Mouse (Mus musculus): ENCODE data around the gene Smpdl3a. TPM values are rescaled to one million over a fixed set of nuclear protein-coding genes. Genes with fewer than 3 reads are reported as not detected.

Smpdl3a gene
- polyA plus RNA-seq, 1 experiment from 2014 or later, result 7.2 TPM

GRCm38 (mm10) chr10:57835094-57835493 is 41.0 kb downstream of the Smpdl3a start:
- Histone ChIP-seq H3K27ac (replicated peaks) (no peak overlapping the region), H3K4me3 (no peak overlapping the region), H3K9me3 (replicated peaks) (no peaks in the 10 kb centered on the region; the same call in 1 of the 2 replicates), H3K27me3 (ENCODE audit: low read depth, poor library complexity, severe bottlenecking) (peaks cover 48% of the 10 kb centered on the region), H3K36me3 (no peaks in the 10 kb centered on the region), H3K4me1 (no peaks in the 10 kb centered on the region)
- whole genome bisulfite sequencing, result 90% methylated on average over 1 of the region's 1 CpGs
- DNase-seq (ENCODE audit: low spot score), result no peak

DNA sequence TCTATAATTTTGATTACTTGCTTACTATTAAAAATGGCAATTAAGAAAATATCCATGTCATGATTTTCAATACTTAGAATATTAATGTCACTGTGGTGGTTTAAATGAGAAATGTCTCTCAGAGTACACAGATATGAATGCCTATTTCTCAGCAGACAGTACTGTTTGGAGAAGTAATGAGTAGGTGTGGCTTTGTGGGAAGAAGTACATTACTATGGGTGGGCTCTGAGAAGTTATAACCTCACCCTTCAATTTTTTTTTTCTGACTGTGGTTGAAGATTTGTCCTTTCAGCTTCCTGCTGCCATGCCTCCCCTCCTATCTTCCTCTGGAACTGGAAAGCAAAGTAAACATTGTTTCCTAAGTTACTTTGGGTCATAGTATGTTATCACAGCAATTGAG is 41.8 kb downstream of the Smpdl3a start:
- no peaks in the 10 kb centered on the region for H3K4me1 ChIP-seq

GRCm38 (mm10) chr10:57841638-57842509 is 47.7 kb downstream of the Smpdl3a start:
- peak; percentile 50 for DNase-seq (ENCODE audit: low spot score)
- Histone ChIP-seq H3K27ac (replicated peaks) (no peak overlapping the region; the same call in 1 of the 2 replicates), H3K4me3 (no peak overlapping the region), H3K4me1 (no peaks in the 10 kb centered on the region; the same call in 1 of the 2 replicates), H3K27me3 (ENCODE audit: low read depth, poor library complexity, severe bottlenecking) (peaks cover 8% of the 10 kb centered on the region), H3K9me3 (replicated peaks) (no peaks in the 10 kb centered on the region; the same call in 1 of the 2 replicates), H3K36me3 (no peaks in the 10 kb centered on the region)
- WGBS, result 49% methylated on average over 8 of the region's 8 CpGs

More for the DNA sequence above, 41.8 kb downstream of the Smpdl3a start:
- no peak overlapping the region for H3K27ac ChIP-seq (replicated peaks)
- H3K27me3 ChIP-seq (ENCODE audit: low read depth, poor library complexity, severe bottlenecking), result peaks cover 39% of the 10 kb centered on the region
- no peaks in the 10 kb centered on the region for H3K36me3 ChIP-seq
- DNase-seq (ENCODE audit: low spot score), result no peak
- H3K4me3 ChIP-seq, result no peak overlapping the region
- no peaks in the 10 kb centered on the region; the same call in 1 of the 2 replicates for H3K9me3 ChIP-seq (replicated peaks)

DNA sequence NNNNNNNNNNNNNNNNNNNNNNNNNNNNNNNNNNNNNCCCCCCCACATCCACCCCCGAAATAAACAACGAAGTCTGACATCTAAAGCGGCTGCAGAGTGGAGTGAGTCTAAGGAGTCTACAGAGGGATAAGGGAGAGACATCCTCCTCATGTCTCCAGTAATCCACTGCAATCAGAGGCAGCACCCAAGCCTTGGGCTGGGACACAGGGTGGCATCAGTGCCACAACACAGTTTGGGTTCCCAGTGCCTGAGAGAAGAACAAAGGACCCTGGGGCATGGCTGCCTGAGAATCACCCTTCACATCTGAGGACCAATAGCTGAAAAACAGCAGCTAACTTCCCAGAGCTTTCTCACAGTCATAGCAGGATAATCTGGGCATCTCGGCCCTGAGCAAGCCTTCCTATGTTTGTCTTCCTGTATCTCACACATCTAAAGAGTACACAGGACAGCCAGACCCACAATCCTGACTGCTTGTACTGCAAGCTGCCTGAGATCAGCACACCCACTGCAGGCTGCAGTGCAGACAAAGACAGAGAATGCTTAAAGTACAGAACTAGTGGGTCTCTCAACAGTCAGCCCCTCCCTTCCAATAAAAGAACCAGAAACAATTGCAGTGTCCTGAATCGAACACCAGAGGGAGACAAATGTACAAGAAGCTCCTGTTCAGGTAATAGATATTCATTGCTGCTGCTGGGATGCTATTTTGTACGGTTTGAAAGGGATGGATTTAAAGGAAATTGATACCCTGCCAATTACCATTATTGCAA is 54.0 kb downstream of the Smpdl3a start:
- WGBS, result 63% methylated on average over 5 of the region's 6 CpGs
- no peaks in the 10 kb centered on the region for H3K9me3 ChIP-seq (replicated peaks)
- H3K36me3 ChIP-seq, result no peaks in the 10 kb centered on the region
- no peak overlapping the region; the same call in 1 of the 2 replicates for H3K27ac ChIP-seq (replicated peaks)
- peak; percentile 28 for DNase-seq (ENCODE audit: low spot score)
- H3K4me3 ChIP-seq, result no peak overlapping the region
- no peaks in the 10 kb centered on the region for H3K27me3 ChIP-seq (ENCODE audit: low read depth, poor library complexity, severe bottlenecking)
- H3K4me1 ChIP-seq, result no peaks in the 10 kb centered on the region

Other genes with a start within 250 kb of the Smpdl3a start
- 1.9 and 4.8 TPM in 2 replicates for gene Pkib, start 162.4 kb upstream of the Smpdl3a start, polyA plus RNA-seq (2016; fragmentation: Nextera tagmentation; extraction: Ambion mirVana)
- 467 and 736 TPM in 2 replicates for gene Fabp7, start 9.5 kb upstream of the Smpdl3a start, polyA plus RNA-seq (2016; fragmentation: Nextera tagmentation; extraction: Ambion mirVana)